Mouse (Mus musculus) liver, adult 2 months (tissue): Measurements from ENCODE around the gene Sec22a. TPM values are rescaled to one million over a fixed set of nuclear protein-coding genes. Genes with fewer than 3 reads are reported as not detected.
A peak's percentile ranks its signal among the peaks of the same experiment; 100 is the strongest.

ENCODE experiments used
- DNase-seq: peaks from one replicate; pipeline ENCODE4 v3.0.0-alpha.2; 2011; ENCODE audit warnings: low read depth, low spot score; ENCODE audit errors: extremely low read depth
- H3K27ac ChIP-seq: fragments of 200-500 bp; replicated peaks from 2 replicates; pipeline ENCODE4 v1.5.1; 2012; ENCODE audit warnings: low read depth, mild to moderate bottlenecking, control low read depth, inconsistent platforms, low read length; ENCODE audit not compliant: insufficient read depth
- H3K27me3 ChIP-seq: fragments of 200-500 bp; 2 replicates; pipeline ENCODE4 v1.6.1; 2012; ENCODE audit warnings: mild to moderate bottlenecking, moderate library complexity, low read length, inconsistent platforms; ENCODE audit not compliant: control insufficient read depth, insufficient read depth
- H3K36me3 ChIP-seq: fragments of 200-500 bp; 2 replicates; pipeline ENCODE4 v1.6.1; 2012; ENCODE audit warnings: low read length, inconsistent platforms; ENCODE audit not compliant: control insufficient read depth, insufficient read depth
- H3K4me1 ChIP-seq: fragments of 200-500 bp; 2 replicates; pipeline ENCODE4 v1.6.1; 2011; ENCODE audit warnings: low read length; ENCODE audit not compliant: control insufficient read depth, insufficient read depth
- H3K4me3 ChIP-seq: fragments of 200-500 bp; 2 replicates; pipeline ENCODE4 v1.5.1; 2011; ENCODE audit warnings: low read depth, mild to moderate bottlenecking, control low read depth, low read length, moderate library complexity; ENCODE audit not compliant: insufficient read depth
- H3K79me2 ChIP-seq: fragments of 200-500 bp; 2 replicates; pipeline ENCODE4 v1.6.1; 2012; ENCODE audit warnings: inconsistent platforms, mild to moderate bottlenecking, low read length, moderate library complexity; ENCODE audit not compliant: control insufficient read depth, insufficient read depth
- H3K9ac ChIP-seq: fragments of 200-500 bp; 2 replicates; pipeline ENCODE4 v1.6.1; 2012; ENCODE audit warnings: low read depth, mild to moderate bottlenecking, control low read depth, inconsistent platforms, low read length
- CTCF ChIP-seq: fragments of 200-500 bp; IDR thresholded peaks from 2 replicates; pipeline ENCODE4 v1.5.1; 2011; ENCODE audit warnings: low read depth, low read length, control low read depth
- POLR2A ChIP-seq: fragments of 200-500 bp; IDR thresholded peaks from 2 replicates; pipeline ENCODE4 v1.6.1; 2011; ENCODE audit warnings: low read length, control low read depth; ENCODE audit not compliant: insufficient read depth; ENCODE audit errors: extremely low read depth
- WGBS: fragments of 180-500 bp; shearing (Covaris S2); methylation state at CpG from one replicate; pipeline ENCODE4 v1.1.7; 2018; 5-methylcytosine and 5-hydroxymethylcytosine counted together
- polyA plus RNA-seq: library from polyadenylated mRNA; depleted of rRNA; stranded (reverse); fragments of >200 nt; gene quantifications from 2 replicates; pipeline ENCODE4 v1.2.3, GENCODE M21; 2012
- total RNA-seq: library from RNA; depleted of rRNA; stranded (reverse); fragments of >200 nt; gene quantifications from 2 replicates; pipeline ENCODE4 v1.2.3, GENCODE M21; 2014

Sec22a gene
- total and polyA plus RNA-seq, 2 experiments = 6.4 to 21.0 TPM

DNA sequence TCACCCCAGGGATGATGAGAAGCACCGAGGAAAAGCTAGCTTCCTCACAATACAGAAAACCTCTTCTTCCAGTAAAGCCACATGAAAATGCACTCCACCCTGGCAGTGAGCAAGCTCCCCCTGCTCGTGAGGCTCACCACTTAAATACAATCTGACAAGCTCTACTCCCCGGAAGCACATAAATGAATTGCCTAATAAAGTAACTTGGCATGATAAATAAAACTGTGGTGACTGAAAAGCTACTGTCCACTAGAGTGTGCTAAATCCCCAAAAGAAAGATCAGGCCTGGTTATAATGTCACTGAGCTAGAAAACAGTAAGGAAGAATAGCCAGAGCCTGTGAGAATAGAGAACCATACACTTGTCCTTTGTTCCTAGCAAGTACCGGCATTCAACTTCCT lies 44.4 kb downstream of the Sec22a start:
- DNase-seq = peak; percentile 57
- H3K27me3 ChIP-seq = no peaks in the 10 kb centered on the region
- WGBS = 40% methylated on average over 4 of the region's 4 CpGs
- peaks cover under 1% of the 10 kb centered on the region; the same call in 1 of the 2 replicates for H3K36me3 ChIP-seq
- H3K9ac ChIP-seq = no peak overlapping the region
- peaks cover 2% of the 10 kb centered on the region; the same call in 1 of the 2 replicates for H3K4me1 ChIP-seq
- no peak for TF ChIP-seq POLR2A
- TF ChIP-seq CTCF = peak; percentile 64
- no peak overlapping the region for H3K27ac ChIP-seq
- no peaks in the 10 kb centered on the region for H3K79me2 ChIP-seq
- no peak overlapping the region for H3K4me3 ChIP-seq

GRCm38 (mm10) chr16:35318397-35318796 lies 45.3 kb downstream of the Sec22a start:
- H3K27ac ChIP-seq = no peak overlapping the region
- DNase-seq = no peak
- H3K36me3 ChIP-seq = peaks cover 5% of the 10 kb centered on the region; the same call in 1 of the 2 replicates
- peaks cover 2% of the 10 kb centered on the region; the same call in 1 of the 2 replicates for H3K4me1 ChIP-seq
- H3K79me2 ChIP-seq = no peaks in the 10 kb centered on the region
- 91% methylated on average over 6 of the region's 6 CpGs for WGBS
- TF ChIP-seq CTCF = no peak
- TF ChIP-seq POLR2A = no peak
- no peak overlapping the region for H3K4me3 ChIP-seq
- H3K9ac ChIP-seq = no peak overlapping the region
- no peaks in the 10 kb centered on the region for H3K27me3 ChIP-seq

GRCm38 (mm10) chr16:35317460-35317859 lies 46.3 kb downstream of the Sec22a start:
- Histone ChIP-seq H3K9ac (no peak overlapping the region), H3K4me1 (peaks cover 2% of the 10 kb centered on the region; the same call in 1 of the 2 replicates), H3K79me2 (no peaks in the 10 kb centered on the region), H3K27ac (no peak overlapping the region), H3K4me3 (no peak overlapping the region), H3K27me3 (no peaks in the 10 kb centered on the region), H3K36me3 (peaks cover 8% of the 10 kb centered on the region; the same call in 1 of the 2 replicates)
- TF ChIP-seq POLR2A = no peak
- no peak for TF ChIP-seq CTCF
- WGBS = 93% methylated on average over 5 of the region's 5 CpGs
- DNase-seq = no peak

DNA sequence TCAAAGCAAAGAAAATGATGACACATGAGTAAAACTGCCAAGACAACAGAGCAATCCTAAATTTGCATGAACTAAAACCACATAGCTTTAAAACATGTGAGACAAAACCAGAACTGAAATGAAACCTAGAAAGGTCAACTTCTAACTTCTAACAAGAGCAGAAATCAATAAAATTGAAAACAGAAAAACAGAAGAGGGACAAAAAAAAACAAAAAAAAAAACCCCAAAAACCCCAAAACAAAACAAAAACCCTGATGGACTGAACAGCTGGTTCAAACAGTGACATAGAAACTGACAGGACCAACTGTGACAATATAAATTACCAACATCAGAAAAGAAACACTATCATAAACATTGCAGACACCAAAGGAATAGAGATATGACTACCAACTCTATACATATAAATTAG lies 46.9 kb downstream of the Sec22a start:
- no peak overlapping the region for H3K9ac ChIP-seq
- H3K4me3 ChIP-seq = no peak overlapping the region
- H3K79me2 ChIP-seq = no peaks in the 10 kb centered on the region

DNA sequence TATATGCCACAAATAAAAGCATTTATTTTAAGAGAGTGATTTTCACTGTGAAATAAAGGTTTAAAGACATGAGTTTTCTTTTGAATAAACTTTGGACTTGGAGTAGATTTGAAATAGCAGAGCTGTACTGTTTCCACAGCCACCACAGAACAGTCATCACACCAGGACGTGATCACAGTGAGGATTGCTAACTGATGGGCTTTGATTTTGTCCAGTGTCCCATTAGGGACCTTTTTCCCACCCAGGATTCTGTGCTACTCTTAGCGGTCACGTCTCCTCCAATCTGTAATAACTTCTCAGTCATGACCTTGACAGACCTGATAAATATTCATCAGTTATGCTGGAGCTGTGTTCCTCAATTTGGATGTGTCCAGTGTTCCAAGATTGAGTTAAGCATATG lies 48.2 kb downstream of the Sec22a start:
- H3K4me1 ChIP-seq = peaks cover 10% of the 10 kb centered on the region
- WGBS = 69% methylated on average over 3 of the region's 3 CpGs
- no peaks in the 10 kb centered on the region for H3K27me3 ChIP-seq
- H3K9ac ChIP-seq = no peak overlapping the region
- no peak overlapping the region for H3K4me3 ChIP-seq
- H3K36me3 ChIP-seq = peaks cover 8% of the 10 kb centered on the region; the same call in 1 of the 2 replicates
- TF ChIP-seq POLR2A (no peak), CTCF (no peak)
- peak; percentile 51 for DNase-seq
- H3K79me2 ChIP-seq = no peaks in the 10 kb centered on the region
- no peak overlapping the region for H3K27ac ChIP-seq

More for the DNA sequence above, 46.9 kb downstream of the Sec22a start:
- no peak for TF ChIP-seq POLR2A
- no peak for TF ChIP-seq CTCF
- peaks cover 8% of the 10 kb centered on the region; the same call in 1 of the 2 replicates for H3K36me3 ChIP-seq
- no peaks in the 10 kb centered on the region for H3K27me3 ChIP-seq
- DNase-seq = no peak
- peaks cover 2% of the 10 kb centered on the region; the same call in 1 of the 2 replicates for H3K4me1 ChIP-seq
- H3K27ac ChIP-seq = no peak overlapping the region

GRCm38 (mm10) chr16:35311586-35311985 lies 52.1 kb downstream of the Sec22a start:
- 62% methylated on average over 8 of the region's 8 CpGs for WGBS
- peaks cover 8% of the 10 kb centered on the region; the same call in 1 of the 2 replicates for H3K36me3 ChIP-seq
- DNase-seq = peak; percentile 58
- H3K4me3 ChIP-seq = no peak overlapping the region
- no peak for TF ChIP-seq CTCF
- no peak for TF ChIP-seq POLR2A
- no peak overlapping the region for H3K9ac ChIP-seq
- H3K27ac ChIP-seq = no peak overlapping the region; the same call in 1 of the 2 replicates
- H3K4me1 ChIP-seq = peaks cover 28% of the 10 kb centered on the region
- no peaks in the 10 kb centered on the region for H3K79me2 ChIP-seq
- no peaks in the 10 kb centered on the region for H3K27me3 ChIP-seq
